Mouse (Mus musculus) lung, embryonic 15.5 days (tissue): ENCODE measurements at regions not wholly inside any gene's neighbourhood (a gene's known extent, or its start where the extent isn't known, plus 50 kb on each side); places are given as distances from the start of the nearest gene placed in this dataset.
A peak's percentile ranks its signal among the peaks of the same experiment; 100 is the strongest.

ENCODE experiments used
- ATAC-seq: fragments of 200-750 bp; cut with Nextera tagmentation; 2 replicates; pipeline ENCODE4 v1.8.0; 2017; ENCODE audit warnings: moderate number of reproducible peaks, borderline replicate concordance; ENCODE audit not compliant: low FRiP score, low TSS enrichment; ENCODE audit errors: extremely low read depth
- H3K27ac ChIP-seq: fragments of 300-500 bp; sonication (generic); 2 replicates; pipeline ENCODE4 v1.5.1; 2015; ENCODE audit warnings: moderate library complexity, mild to moderate bottlenecking, inconsistent platforms
- H3K27me3 ChIP-seq: fragments of 300-500 bp; sonication (generic); 2 replicates; pipeline ENCODE4 v1.6.1; 2015; ENCODE audit warnings: inconsistent platforms
- H3K36me3 ChIP-seq: fragments of 300-500 bp; sonication (generic); 2 replicates; pipeline ENCODE4 v1.6.1; 2015; ENCODE audit warnings: inconsistent platforms
- H3K4me1 ChIP-seq: fragments of 300-500 bp; sonication (generic); 2 replicates; pipeline ENCODE4 v1.6.1; 2015; ENCODE audit warnings: inconsistent platforms
- H3K4me2 ChIP-seq: fragments of 300-500 bp; sonication (generic); 2 replicates; pipeline ENCODE4 v1.6.1; 2015; ENCODE audit warnings: inconsistent platforms, mild to moderate bottlenecking, moderate library complexity
- H3K4me3 ChIP-seq: fragments of 300-500 bp; sonication (generic); 2 replicates; pipeline ENCODE4 v1.5.1; 2015; ENCODE audit warnings: mild to moderate bottlenecking, inconsistent platforms
- H3K9ac ChIP-seq: fragments of 300-500 bp; sonication (generic); 2 replicates; pipeline ENCODE4 v1.6.1; 2015; ENCODE audit warnings: inconsistent platforms
- H3K9me3 ChIP-seq: fragments of 300-500 bp; sonication (generic); 2 replicates; pipeline ENCODE4 v1.6.1; 2016; ENCODE audit warnings: inconsistent platforms
- WGBS: fragments of 180-500 bp; shearing (Covaris S2); methylation state at CpG from one replicate; pipeline ENCODE4 v1.1.7; 2015; 5-methylcytosine and 5-hydroxymethylcytosine counted together

GRCm38 (mm10) chr7:72957674-72958073 lies 417.6 kb upstream of the Rgma start:
- Histone ChIP-seq H3K36me3 (no peaks in the 10 kb centered on the region), H3K4me1 (no peaks in the 10 kb centered on the region), H3K27me3 (no peaks in the 10 kb centered on the region), H3K9ac (no peak overlapping the region), H3K4me2 (no peak overlapping the region), H3K4me3 (no peak overlapping the region), H3K27ac (no peak overlapping the region), H3K9me3 (no peaks in the 10 kb centered on the region)
- ATAC-seq: no peak
- WGBS: 43% methylated on average over 4 of the region's 4 CpGs

GRCm38 (mm10) chr7:72961321-72961720 lies 414.0 kb upstream of the Rgma start:
- no peak overlapping the region for H3K4me2 ChIP-seq
- no peak for ATAC-seq
- no peak overlapping the region for H3K9ac ChIP-seq
- H3K27me3 ChIP-seq: no peaks in the 10 kb centered on the region
- whole genome bisulfite sequencing: 52% methylated on average over 4 of the region's 4 CpGs
- no peaks in the 10 kb centered on the region for H3K9me3 ChIP-seq
- no peak overlapping the region for H3K4me3 ChIP-seq
- H3K27ac ChIP-seq: no peak overlapping the region
- H3K4me1 ChIP-seq: no peaks in the 10 kb centered on the region
- H3K36me3 ChIP-seq: no peaks in the 10 kb centered on the region

GRCm38 (mm10) chr7:72962815-72963214 lies 412.5 kb upstream of the Rgma start:
- Histone ChIP-seq H3K9ac (no peak overlapping the region), H3K4me1 (no peaks in the 10 kb centered on the region), H3K9me3 (no peaks in the 10 kb centered on the region), H3K27ac (no peak overlapping the region), H3K27me3 (no peaks in the 10 kb centered on the region), H3K4me2 (no peak overlapping the region), H3K4me3 (no peak overlapping the region), H3K36me3 (no peaks in the 10 kb centered on the region)
- 60% methylated on average over 3 of the region's 3 CpGs for WGBS
- ATAC-seq: no peak

- WGBS: 54% methylated on average over 3 of the region's 3 CpGs
- Histone ChIP-seq H3K27me3 (no peaks in the 10 kb centered on the region), H3K9ac (no peak overlapping the region), H3K36me3 (no peaks in the 10 kb centered on the region), H3K27ac (no peak overlapping the region), H3K4me1 (no peaks in the 10 kb centered on the region), H3K9me3 (no peaks in the 10 kb centered on the region), H3K4me3 (no peak overlapping the region), H3K4me2 (no peak overlapping the region)
- no peak for ATAC-seq
Observed at GRCm38 (mm10) chr7:72963908-72964307, 411.4 kb upstream of the Rgma start.

GRCm38 (mm10) chr7:72968193-72968592 lies 407.1 kb upstream of the Rgma start:
- H3K27ac ChIP-seq: no peak overlapping the region
- no peaks in the 10 kb centered on the region for H3K36me3 ChIP-seq
- 46% methylated on average over 4 of the region's 4 CpGs for WGBS
- 0 out of 2 replicates have a peak, but pooled peaks cover 5% of the 10 kb centered on the region for H3K4me1 ChIP-seq
- H3K4me3 ChIP-seq: no peak overlapping the region
- H3K9ac ChIP-seq: no peak overlapping the region
- no peak for ATAC-seq
- H3K9me3 ChIP-seq: no peaks in the 10 kb centered on the region
- no peaks in the 10 kb centered on the region for H3K27me3 ChIP-seq
- H3K4me2 ChIP-seq: no peak overlapping the region

- Histone ChIP-seq H3K9me3 (no peaks in the 10 kb centered on the region), H3K27me3 (no peaks in the 10 kb centered on the region), H3K9ac (no peak overlapping the region), H3K4me2 (no peak overlapping the region), H3K4me3 (no peak overlapping the region), H3K4me1 (peaks cover 5% of the 10 kb centered on the region; the same call in 1 of the 2 replicates), H3K36me3 (no peaks in the 10 kb centered on the region), H3K27ac (peak overlapping the region; percentile 29; the same call in 1 of the 2 replicates)
- WGBS: 45% methylated on average over 5 of the region's 5 CpGs
- ATAC-seq: 0 out of 2 replicates have a peak, but pooled peaks have one; percentile 55
Observed at GRCm38 (mm10) chr7:72971506-72972267, 403.6 kb upstream of the Rgma start.

- no peak for ATAC-seq
- 39% methylated on average over 7 of the region's 7 CpGs for WGBS
- Histone ChIP-seq H3K9me3 (no peaks in the 10 kb centered on the region), H3K4me3 (no peak overlapping the region), H3K4me2 (no peak overlapping the region), H3K4me1 (peaks cover 5% of the 10 kb centered on the region; the same call in 1 of the 2 replicates), H3K36me3 (no peaks in the 10 kb centered on the region), H3K27me3 (no peaks in the 10 kb centered on the region), H3K9ac (no peak overlapping the region), H3K27ac (0 out of 2 replicates have a peak overlapping the region, but pooled peaks have one; percentile 29)
Observed at GRCm38 (mm10) chr7:72972397-72972796, 402.9 kb upstream of the Rgma start.

- Histone ChIP-seq H3K9ac (no peak overlapping the region), H3K36me3 (no peaks in the 10 kb centered on the region), H3K9me3 (no peaks in the 10 kb centered on the region), H3K4me3 (no peak overlapping the region), H3K27ac (no peak overlapping the region), H3K27me3 (no peaks in the 10 kb centered on the region), H3K4me1 (peaks cover 5% of the 10 kb centered on the region; the same call in 1 of the 2 replicates), H3K4me2 (no peak overlapping the region)
- 57% methylated on average over 3 of the region's 3 CpGs for WGBS
- ATAC-seq: no peak
Observed at GRCm38 (mm10) chr7:72973771-72974170, 401.5 kb upstream of the Rgma start.

- 74% methylated on average over 3 of the region's 3 CpGs for WGBS
- no peak for ATAC-seq
- no peak overlapping the region for H3K9ac ChIP-seq
- H3K4me2 ChIP-seq: no peak overlapping the region
- no peaks in the 10 kb centered on the region for H3K27me3 ChIP-seq
- H3K9me3 ChIP-seq: no peaks in the 10 kb centered on the region
- H3K27ac ChIP-seq: no peak overlapping the region
- H3K4me3 ChIP-seq: no peak overlapping the region
- H3K36me3 ChIP-seq: no peaks in the 10 kb centered on the region
- peaks cover 5% of the 10 kb centered on the region; the same call in 1 of the 2 replicates for H3K4me1 ChIP-seq
Observed at GRCm38 (mm10) chr7:72974384-72974783, 400.9 kb upstream of the Rgma start.

GRCm38 (mm10) chr7:72990559-72991429 lies 384.5 kb upstream of the Rgma start:
- H3K4me2 ChIP-seq: no peak overlapping the region
- WGBS: 38% methylated on average over 8 of the region's 8 CpGs
- H3K27ac ChIP-seq: no peak overlapping the region
- no peak for ATAC-seq
- H3K27me3 ChIP-seq: no peaks in the 10 kb centered on the region
- H3K36me3 ChIP-seq: no peaks in the 10 kb centered on the region
- H3K4me3 ChIP-seq: no peak overlapping the region
- H3K9ac ChIP-seq: no peak overlapping the region
- no peaks in the 10 kb centered on the region for H3K4me1 ChIP-seq
- no peaks in the 10 kb centered on the region for H3K9me3 ChIP-seq

- Histone ChIP-seq H3K4me2 (no peak overlapping the region), H3K36me3 (no peaks in the 10 kb centered on the region), H3K4me1 (no peaks in the 10 kb centered on the region), H3K9ac (no peak overlapping the region), H3K27ac (no peak overlapping the region), H3K4me3 (no peak overlapping the region), H3K9me3 (no peaks in the 10 kb centered on the region), H3K27me3 (no peaks in the 10 kb centered on the region)
- WGBS: 78% methylated on average over 5 of the region's 5 CpGs
- ATAC-seq: no peak
Observed at GRCm38 (mm10) chr7:72998374-72998773, 376.9 kb upstream of the Rgma start.

GRCm38 (mm10) chr7:73019151-73019550 lies 356.2 kb upstream of the Rgma start:
- Histone ChIP-seq H3K36me3 (no peaks in the 10 kb centered on the region), H3K4me1 (no peaks in the 10 kb centered on the region), H3K9me3 (no peaks in the 10 kb centered on the region), H3K27me3 (no peaks in the 10 kb centered on the region), H3K4me3 (no peak overlapping the region), H3K27ac (no peak overlapping the region), H3K9ac (no peak overlapping the region), H3K4me2 (no peak overlapping the region)
- ATAC-seq: no peak
- 58% methylated on average over 3 of the region's 3 CpGs for WGBS
